Mouse (Mus musculus) gastrocnemius, postnatal 14 days (tissue): ENCODE data around the gene Zfp109. TPM values are rescaled to one million over a fixed set of nuclear protein-coding genes. Genes with fewer than 3 reads are reported as not detected.
A peak's percentile ranks its signal among the peaks of the same experiment; 100 is the strongest.
"Not testable (repeated sequence)": the region's sequence is repeated elsewhere in the genome, so short reads cannot be mapped to it uniquely, and the experiment has no call there.

ENCODE experiments used
- DNase-seq: peaks from one replicate; pipeline ENCODE4 v3.0.0; 2021; ENCODE audit warnings: mixed read lengths
- intact Hi-C: fragments of 180-260 bp; cut with DNase I; formaldehyde crosslinking; loops from one replicate; pipeline ENCODE4 v1.15.1; 2025; ENCODE audit warnings: low total_unique reads
- long read RNA-seq, 2 experiments: library from polyadenylated mRNA; stranded (forward); transcript quantifications; one replicate each; pipeline ENCODE4 v2.0.0; 2021
- total RNA-seq, 2 experiments: library from RNA; stranded (reverse); gene quantifications; 2 replicates each; pipeline ENCODE4 v1.2.3; 2021

The Zfp109 gene
- 1 to 10 TPM; 1.5 to 1.7 TPM for total RNA-seq
- long read RNA-seq, experiment 1, result 0 reads
- long read RNA-seq, experiment 2, partial matches to known transcripts, result 0 of 3 reads
- long read RNA-seq, experiment 2, other reads (novel, unspliced or antisense), result 2 of 3 reads

DNA sequence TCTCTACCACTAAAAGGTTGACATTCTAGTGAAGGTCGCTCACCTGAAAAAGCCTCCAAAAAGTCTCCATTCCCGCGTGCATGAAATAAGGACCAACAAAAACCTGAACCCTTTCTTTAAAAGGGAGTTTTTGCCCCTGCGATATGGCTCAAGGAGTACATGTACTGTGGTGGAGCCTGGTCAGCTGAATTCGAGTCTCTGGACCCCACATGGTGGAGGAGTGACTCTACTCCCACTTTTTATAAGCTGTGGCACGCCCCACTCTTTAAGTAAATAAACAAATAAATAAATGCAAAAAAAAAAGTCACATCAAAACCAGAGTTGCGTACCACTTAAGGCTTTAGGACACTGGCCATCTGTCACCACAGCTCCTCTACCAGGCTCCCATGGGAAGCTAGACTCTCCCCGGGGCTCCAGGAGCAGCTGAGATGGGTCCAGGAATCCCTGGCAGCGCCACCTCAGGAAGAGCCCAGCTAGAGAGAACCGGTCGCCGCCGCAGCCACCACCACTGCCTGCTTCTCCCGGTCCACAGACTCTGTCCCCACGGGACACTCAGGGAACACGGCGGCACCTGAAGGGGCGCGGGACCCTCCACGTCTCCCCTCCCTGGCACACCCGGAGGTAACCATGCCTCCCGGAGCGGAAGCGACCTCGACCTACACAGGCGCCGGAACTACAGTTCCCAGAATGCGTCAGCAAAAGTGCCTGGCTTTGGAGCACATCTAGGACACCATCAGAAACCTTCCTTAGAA is at the start of gene Zfp109:
Gene Zfp109, minus strand, starts transcription at position 521 of the 752 bp plus-strand sequence.
- DNase-seq, result peak; percentile 45
- intact Hi-C loops, result no loop called here

DNA sequence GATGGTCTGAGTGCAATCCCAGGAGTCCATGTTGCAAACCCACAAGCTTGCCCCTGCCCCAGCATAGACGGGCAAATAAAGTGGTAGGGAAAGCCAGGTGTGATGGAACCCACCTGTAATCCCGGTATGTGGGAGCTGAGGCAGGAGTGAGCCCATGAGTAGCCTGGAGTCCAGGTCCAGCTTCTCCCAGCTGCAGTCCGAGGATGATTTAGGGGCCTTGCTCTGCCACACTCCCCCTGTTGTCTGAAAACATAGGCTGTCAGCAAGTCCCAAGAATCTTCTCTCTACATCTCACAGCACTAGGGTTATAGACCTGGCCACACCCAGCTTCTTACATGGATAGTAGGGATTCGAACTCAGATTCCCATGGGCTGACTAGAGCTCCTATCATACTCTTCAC is 49.6 kb upstream of the Zfp109 start:
- intact Hi-C loops, result no loop called here
- no peak for DNase-seq

DNA sequence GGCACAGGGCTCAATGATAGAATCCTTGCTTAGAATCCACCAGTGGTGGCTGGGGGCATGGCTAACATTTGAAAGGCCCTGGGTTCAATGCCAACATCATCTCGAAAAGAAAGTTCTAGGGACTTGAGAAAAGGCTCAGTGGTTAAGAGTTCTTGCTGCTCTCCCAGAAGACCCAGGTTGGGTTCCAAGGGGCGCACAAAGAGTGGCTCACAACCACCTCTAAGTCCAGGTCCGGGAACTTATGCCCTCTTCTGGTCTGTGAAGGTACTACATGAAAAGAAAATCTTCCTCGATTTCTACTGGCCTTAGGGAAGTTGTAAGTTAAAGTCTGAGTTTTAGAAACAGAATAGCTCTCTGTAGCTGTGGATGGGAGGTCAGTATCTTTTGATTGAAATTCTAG is 48.7 kb upstream of the Zfp109 start:
- no peak for DNase-seq
- intact Hi-C loops, result no loop called here

DNA sequence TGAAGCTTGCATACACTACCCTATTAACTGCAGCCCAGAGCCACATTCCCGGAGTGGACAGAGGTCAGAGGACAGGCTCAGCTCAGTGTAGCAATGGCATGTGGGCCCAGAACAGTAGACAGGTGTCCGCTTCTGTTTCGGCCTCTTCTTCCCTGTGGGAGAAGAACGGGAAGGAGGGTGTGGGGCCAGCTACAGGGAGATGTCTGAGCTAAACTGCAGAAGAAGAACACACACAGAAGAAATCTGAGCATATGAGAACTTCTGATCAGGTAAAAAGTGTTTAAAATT is 43.4 kb upstream of the Zfp109 start:
- no peak for DNase-seq
- intact Hi-C loops, result no loop called here

DNA sequence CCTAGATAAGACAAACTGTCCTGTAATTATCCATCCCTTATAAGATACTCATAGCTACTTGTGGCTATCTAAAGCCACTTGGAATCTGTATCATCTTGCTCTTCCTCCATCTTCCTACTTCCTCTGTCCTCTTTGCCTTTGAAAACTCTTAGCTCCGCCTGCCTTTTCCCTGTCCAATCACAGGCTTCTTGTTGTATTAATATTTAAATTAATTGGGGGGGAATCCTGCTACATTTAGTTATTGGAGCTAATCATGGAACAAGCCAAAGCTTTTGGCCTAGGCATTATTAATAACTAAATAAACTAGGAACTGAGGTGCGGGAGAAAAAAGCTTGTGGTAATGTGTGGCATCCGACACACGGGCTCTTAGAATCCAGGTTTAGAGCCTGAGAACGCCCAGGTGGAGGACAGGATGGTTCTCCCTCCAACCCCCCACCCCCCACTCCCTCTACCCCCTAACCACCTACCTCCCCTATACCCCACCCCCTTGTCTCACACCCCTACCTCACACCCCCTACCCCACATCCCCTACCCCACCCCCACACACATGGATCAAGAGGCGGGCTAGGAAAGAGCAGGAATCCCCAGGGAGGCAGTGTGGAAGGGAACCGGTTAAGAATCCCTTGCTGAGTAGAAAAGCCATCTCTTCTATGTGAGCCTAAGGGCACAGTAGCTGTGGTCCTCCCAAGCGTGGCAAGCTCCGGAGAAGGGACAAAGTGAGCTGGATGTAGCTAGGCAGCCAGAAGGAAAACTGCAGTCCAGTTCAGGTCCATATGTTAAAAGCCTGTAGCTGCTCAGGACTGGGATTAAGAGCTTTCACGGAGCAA is 42.9 kb upstream of the Zfp109 start:
- intact Hi-C loops, result no loop called here

DNA sequence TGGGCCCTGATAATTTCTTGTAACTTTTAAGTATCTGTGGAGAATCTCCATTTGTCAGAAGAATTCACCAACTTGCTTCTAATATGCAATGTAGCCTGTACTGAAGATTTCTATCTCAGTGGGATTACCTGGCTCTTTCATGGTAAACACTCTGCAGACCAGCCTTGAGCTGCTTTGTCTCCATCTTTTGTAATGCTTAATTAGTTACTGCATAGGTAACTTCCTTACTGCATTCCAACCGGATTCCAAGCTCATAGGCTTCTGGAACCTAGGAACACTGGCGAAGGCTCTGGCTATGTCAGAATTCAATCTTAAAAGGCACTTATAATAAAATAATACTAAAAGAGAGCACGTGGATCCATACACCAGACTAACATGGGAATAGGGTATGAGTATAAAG is 41.4 kb upstream of the Zfp109 start:
- DNase-seq, intact Hi-C loops: not testable (repeated sequence)

More for the DNA sequence above, 42.9 kb upstream of the Zfp109 start:
- no peak for DNase-seq

DNA sequence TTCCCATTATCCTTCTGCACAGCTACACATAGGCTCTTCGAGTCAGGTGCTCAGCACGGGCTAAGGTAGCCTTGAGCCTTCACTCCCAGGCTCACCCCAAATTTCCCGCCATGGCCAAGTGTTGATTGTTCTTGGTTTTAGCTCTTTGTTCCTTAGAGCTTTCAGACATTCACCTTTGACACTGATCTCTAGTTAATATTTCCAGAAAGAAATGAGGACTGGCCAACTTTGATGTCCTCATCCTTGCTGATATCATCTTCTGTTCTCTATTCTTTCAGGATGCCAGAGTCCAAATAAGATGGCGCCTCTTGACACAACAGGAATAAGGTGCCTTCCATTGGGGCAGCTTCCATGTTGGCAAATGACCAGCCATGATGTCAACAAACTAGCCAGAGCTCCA is 37.1 kb upstream of the Zfp109 start:
- intact Hi-C loops, result no loop called here
- no peak for DNase-seq

DNA sequence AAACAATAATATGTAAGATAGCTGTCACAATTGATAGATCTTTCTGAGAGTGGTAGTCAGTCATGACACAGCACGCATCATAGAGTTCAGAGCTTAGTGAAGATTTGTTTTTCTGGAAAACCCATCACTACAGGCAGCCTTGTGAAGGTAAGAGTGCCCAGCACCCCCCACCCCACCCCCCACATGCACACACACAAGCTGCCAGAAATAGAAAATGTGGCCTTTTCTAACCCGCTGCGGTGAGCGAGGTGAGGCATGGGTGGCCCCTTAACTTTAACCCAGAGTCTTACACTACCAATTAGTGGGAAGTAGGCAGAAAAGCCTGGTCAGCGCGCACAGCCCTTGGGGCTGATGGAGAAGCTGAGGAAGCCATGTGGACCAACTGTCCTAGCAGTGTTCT is 33.8 kb upstream of the Zfp109 start:
- intact Hi-C loops, result no loop called here
- no peak for DNase-seq

DNA sequence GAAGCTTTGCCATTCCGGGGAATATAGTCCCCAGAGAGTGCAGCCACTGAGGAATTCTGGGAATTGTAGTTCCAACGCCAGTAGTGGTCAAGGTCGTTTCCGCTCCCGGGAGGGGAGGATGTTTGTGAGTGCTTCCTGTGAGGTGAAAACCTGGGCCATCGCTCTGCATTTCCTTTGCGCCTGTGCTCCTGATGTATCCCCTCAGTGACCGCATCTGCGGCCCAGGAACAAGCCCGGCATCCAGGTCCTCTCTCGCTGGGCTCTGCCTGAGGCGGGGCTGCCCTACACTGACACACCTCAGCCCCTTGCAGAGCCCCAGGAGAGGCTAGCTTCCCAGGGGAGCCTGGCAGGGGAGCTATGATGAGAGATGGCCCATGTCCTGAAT is 32.9 kb upstream of the Zfp109 start, which contains the start of gene Zfp93:
Gene Zfp93, plus strand, starts transcription at position 133 of the 385 bp plus-strand sequence.
- intact Hi-C loops, result no loop called here
- peak; percentile 70 for DNase-seq

DNA sequence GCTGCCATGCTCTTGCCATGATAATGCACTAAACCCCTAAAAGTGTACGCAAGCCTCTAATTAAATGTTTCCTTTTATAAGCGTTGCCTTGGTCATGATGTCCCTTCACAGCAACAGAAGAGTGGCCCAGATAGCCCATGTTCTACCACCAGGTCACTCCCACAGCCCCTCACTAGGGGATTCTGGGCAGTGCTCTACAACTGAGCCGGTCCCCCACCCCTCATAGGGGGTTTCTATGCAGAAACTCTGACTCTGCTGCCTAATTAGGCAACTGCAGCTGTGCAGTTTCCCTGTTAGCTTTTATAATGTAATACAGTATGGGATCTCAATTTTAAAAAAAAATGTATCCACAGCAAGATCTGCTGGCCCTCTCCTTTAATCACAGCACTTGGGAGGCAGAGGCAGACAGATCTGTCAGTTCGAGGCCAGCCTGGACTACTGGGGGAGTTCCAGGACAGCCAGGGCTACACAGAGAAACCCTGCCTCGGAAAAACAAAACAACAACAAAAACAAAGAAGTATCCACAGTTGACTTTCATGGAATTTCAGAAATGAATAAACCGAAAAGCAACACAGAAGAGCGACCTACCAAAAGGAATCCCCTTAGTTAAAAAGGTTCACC is 32.4 kb upstream of the Zfp109 start:
- intact Hi-C loops, result no loop called here
- no peak for DNase-seq

DNA sequence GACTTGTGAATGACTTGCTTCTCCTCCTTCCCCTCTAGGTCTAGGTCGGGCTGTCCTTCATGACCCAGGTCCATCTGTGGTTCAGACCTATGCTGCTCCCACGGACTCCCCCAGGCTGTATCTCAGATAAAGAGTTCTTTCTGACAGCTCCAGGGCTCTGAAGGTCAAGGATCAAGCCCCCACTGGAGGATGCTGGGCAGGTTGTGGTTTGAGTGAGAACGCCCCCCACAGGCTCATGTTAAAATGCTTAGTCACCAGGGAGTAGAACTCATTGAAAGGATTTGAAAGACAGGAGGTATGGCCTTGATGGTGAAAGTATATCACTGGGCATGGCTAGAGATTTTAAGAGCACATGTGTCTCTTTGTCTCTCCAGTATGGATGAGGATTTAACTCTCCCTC is 31.9 kb upstream of the Zfp109 start:
- intact Hi-C loops, result no loop called here
- no peak for DNase-seq

DNA sequence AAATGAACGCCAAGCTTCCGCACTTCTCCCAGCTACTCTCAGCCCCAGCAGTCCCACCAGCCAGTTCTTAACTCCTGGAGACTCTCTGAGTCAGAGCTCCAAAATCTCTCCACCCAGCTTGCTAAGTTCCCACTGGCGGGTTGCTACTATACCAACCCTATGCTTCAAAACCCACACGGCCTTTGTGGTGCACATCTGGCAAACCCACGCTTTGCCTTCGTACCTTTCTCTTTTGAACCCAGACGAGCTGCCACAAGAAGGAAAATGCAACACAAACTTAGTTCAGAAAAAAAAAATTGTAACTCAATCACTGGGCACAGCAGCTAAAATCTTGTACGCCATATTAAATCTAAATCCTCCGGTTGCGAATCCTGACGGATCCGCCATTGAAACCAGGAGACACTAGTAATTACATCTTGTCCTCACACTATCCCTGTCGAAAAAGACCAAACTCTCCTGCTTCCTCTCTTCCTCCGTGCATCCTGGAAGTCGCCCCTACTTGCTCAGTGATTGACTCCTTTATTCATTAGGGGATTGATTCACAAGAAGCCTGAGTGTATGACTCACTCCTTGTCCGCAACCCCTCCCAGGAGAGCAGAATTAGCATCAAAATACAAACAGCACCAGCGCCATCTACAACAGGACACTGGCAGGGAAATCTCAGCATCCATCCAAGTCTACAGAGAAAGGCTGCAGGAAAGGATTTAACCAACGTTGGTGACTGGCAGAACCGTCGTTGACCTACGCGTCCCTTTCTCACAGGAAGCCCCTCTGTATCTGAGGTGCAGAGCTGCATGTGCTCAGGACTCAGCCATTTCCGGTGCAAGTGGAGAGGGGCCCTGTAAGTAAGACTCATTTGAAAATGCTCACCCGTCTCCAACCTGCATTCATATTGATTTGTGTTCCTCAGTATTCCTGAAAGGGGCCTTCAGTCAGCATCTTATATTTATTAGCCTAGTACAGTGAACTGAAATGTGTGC is 31.1 kb upstream of the Zfp109 start:
- DNase-seq, result no peak
- intact Hi-C loops, result no loop called here

DNA sequence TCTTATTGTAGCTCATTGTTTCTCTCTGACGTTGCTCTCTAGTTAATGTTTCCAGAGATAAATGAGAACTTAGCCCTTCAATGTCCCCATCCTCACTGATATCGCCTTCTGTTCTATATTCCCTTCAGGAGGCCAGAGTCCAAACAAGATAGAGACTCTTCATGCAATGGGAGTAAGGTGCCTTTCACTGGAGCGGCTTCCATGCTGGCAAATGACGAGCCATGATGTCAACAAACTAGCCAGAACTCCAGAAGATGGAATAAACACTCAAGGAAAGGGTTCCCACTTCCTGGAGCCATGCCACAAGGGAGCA is 22.6 kb upstream of the Zfp109 start:
- no peak for DNase-seq
- intact Hi-C loops, result loop anchor here (10.0 kb wide), 1 partner anchor 125 kb away; the partner anchor contains the start of gene Zfp235

DNA sequence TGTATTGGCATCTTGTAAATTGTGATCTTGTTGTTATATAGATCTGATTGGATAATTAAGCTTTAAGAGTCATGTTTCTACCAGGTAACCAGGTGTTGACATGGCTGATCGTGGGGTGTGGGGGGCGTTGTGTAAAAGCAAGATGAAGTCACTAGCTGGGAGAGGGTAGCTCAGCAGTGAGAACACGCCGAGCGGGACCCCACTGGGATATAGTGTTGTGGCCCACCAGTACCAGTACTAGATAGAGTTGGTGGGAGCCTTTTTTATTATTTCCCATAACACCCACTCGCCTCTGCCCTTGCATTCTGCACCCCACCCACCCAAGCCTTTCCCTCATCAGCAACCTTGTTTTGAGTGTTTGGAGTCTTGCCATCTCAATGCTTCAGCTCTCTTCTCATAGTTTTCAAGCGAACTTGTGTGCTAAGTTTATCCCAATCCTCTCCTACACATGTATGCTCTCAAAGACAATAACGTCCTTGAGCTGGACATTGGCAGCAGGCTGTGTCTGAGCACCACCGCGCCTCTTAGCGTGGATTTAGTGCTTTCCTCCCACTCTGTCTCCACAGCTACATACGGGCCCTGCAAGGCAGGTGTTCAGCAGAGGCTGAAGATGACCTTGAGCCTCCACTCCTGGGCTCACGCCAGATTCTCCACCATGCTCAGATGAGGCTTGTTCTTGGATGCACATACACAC is 22.1 kb upstream of the Zfp109 start:
- intact Hi-C loops, result loop anchor here (10.0 kb wide), 1 partner anchor 125 kb away; the partner anchor contains the start of gene Zfp235

DNA sequence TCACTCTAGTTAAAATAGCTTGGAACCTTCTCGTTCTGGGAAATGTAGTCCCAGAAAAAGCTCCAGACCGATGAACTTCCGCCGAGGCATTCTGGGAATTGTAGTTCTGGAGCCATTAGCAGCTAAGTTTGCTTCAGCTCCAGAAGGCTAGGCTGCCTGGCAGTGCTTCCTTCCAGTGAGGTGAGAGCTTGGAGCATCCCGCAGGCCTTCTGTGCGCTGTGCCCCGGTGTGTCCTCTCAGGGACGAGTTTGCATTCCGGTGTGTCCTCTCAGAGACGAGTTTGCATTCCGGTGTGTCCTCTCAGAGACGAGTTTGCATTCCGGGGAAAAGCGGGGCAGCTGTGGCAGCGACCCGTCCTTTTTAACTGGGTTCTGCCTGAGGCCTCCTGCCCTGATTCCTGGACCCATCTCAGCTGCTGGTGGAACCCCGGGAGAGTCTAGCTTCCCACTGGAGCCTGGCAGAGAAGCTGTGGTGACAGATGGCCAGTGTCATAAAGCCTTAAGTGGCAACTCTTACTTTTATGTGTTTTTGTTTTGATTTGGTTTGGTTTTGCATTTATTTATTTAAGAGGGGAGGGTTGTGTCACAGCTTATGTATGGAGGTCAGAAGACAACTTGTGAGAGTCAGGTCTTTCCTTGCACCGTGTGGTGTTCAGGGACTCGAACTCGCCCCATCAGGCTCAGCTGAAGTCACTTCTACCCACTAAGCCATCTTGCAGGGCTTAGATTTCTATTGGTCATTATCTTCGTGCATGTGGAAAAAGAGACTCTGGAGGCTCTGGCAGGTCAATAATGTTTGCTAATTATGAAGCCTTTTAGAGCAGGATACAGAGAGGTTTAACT is 17.5 kb upstream of the Zfp109 start, which contains the start of gene Zfp108:
Gene Zfp108, plus strand, starts transcription at position 162 of the 842 bp plus-strand sequence.
- peak; percentile 75 for DNase-seq
- intact Hi-C loops, result loop anchor here (10.0 kb wide), 1 partner anchor 120 kb away; the partner anchor contains the start of gene Zfp235

More for the DNA sequence above, 22.1 kb upstream of the Zfp109 start:
- no peak for DNase-seq

DNA sequence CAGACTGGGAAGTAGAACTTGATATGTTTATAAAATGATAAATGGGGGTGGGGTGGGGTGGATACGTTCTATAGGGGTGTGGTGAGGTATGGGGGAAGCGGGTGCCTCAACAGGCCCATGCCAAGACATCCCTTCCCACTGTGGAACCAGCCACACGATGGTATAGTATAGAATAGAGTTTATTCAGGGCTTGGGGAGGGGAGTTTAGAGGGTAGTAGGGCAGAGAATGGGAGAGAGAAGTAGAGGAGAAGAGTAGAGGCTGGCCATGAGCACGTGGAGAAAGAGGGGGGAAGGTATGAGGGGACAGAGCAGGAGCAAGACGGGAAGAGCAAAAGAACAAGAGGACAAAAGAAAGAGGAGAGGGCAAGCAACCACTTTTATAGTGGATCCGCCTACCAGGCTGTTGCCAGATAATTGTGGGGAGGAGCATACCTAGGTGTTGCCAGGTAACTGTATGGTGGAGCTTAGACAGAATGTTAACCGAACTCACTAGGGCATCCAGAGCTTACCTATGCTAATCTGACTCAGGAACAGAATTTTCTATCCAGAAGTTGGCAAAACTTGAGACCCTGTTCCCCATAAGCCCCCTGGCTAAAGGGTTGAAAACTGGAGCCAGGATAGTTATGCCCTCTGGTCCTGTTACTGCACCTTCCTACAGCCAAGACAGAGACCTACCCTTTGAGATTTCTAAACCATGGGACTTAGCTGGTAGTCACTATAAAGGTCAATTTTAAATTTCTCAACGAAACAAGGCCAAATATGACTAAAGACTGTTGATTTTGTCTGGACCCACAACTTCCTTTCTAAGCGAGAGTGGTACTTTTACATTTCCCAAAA is 16.6 kb upstream of the Zfp109 start:
- intact Hi-C loops, result loop anchor here (10.0 kb wide), 1 partner anchor 119 kb away; the partner anchor contains the start of gene Zfp235

DNA sequence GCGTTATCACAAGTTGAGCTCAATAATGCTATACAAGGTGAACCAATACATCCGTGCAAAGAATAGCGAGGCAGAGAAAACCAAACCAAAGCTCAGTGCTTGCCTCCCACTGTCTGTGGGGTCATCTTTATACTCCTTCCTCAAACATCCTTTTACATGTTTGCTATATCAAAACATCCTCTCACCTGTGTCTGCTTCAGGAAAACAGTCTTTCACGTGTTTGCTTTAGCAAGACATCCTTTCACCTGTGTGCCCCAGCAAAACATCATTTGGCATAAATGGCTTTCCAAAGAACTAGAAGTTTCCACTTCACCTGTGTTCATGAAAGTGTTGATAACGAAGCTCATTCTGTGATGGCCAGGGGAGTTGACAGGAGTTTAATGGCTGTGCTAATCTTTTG is 26.0 kb downstream of the Zfp109 start, which contains the start of gene Zfp111:
Gene Zfp111, minus strand, starts transcription at position 101 of the 400 bp plus-strand sequence.
- no peak for DNase-seq
- intact Hi-C loops, result no loop called here

More for the DNA sequence above, 16.6 kb upstream of the Zfp109 start:
- no peak for DNase-seq
